Mouse (Mus musculus) kidney, adult 9 months (tissue): Measurements from ENCODE around the gene Slit3.

Source experiments
- DNase-seq: peaks from one replicate; pipeline ENCODE4 v3.0.0; 2022

Slit3 gene

DNA sequence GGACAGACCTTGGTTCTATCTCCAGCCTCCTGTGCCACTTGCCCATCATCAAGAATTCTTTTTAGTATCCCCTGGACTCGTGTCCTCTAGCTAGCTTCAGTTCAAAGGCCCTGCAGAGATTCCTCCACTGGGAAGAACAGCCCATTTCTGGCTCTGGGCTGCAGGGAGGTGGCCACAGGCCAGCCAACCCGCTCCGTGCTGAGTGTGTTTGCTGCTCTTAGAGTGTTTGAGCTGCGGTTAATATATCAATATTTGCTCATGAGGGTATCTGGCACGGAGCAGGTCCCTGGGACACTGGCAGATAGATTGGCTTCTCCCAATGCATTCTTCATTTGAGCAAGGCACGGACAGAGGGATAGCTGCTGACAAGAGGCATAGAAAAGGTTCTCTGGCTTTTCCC lies 159.8 kb downstream of the Slit3 start:
- peak; percentile 28 for DNase-seq

- no peak for DNase-seq
These were observed 161.1 kb downstream of the Slit3 start for GRCm38 (mm10) chr11:35282001-35282632.

GRCm38 (mm10) chr11:35282825-35283571 lies 162.0 kb downstream of the Slit3 start:
- DNase-seq, result no peak

GRCm38 (mm10) chr11:35283767-35284166 lies 162.7 kb downstream of the Slit3 start:
- peak; percentile 33 for DNase-seq

DNA sequence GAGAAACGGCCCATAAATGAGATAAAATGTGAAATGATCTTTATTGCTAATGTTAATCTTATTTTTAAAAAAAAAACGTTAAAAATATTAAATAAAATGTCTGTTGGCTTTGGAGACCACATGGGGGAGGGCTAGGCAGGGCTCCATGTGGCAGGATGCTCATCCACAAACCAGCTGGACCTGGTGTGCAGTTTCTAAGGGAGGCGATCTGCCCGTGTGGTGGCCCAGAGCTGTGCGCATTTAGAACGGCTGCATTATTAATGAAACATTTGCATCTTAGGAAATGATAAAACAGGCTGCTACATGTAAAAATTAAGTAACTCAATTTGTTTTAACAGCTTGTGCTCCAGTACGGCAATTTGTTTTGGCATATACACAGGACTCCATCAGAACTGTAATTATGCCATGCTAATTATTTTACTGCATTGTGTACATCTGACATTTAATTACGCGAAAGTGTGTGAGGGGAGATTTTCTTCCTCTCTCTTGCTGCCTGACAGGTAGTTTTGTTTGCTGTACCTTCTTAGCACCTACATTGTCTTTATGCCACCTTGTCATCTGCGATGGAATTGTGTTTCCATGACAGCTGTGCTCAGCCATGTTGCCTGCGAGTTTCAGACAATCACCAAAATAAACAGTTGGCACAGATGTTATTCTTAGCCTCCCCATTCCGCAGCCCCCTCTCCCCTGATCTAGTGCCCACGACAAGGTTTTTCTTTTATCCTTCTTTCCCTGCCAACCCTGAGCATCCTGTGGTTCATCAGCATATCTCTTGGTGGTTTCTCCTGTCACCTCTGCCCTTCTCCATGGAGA lies 165.8 kb downstream of the Slit3 start:
- DNase-seq, result no peak

- no peak for DNase-seq
These were observed 167.0 kb downstream of the Slit3 start for GRCm38 (mm10) chr11:35288056-35288455.

DNA sequence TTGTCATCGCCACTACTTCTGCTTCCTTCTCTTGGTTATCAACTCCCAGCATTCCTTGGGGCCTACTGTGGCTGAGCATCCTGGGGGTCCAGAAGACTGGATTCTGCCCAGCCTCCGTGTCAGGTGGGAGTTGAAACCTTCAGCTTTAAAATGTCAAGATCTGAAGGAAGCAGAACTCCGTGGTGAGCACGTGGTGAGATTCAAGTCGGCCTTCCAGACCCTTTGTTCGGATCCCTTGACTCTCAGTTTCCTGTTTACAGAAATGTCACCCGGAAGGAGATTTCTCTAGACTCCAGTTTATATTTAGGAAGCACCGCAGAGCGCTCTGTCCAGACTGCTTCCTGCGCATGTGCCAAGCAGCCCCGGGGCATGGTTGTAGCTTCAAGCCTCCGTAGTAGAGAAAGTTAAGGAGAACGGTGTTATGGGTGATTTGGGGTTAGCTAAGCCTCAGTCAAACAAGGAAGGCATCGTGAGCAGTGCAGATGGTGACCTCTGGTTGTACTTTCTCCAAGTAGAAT lies 167.8 kb downstream of the Slit3 start:
- DNase-seq, result peak; percentile 32

GRCm38 (mm10) chr11:35292228-35292747 lies 171.3 kb downstream of the Slit3 start:
- DNase-seq, result no peak

GRCm38 (mm10) chr11:35293197-35293596 lies 172.2 kb downstream of the Slit3 start:
- DNase-seq, result no peak

- DNase-seq, result no peak
These were observed 173.6 kb downstream of the Slit3 start for GRCm38 (mm10) chr11:35294670-35295069.

DNA sequence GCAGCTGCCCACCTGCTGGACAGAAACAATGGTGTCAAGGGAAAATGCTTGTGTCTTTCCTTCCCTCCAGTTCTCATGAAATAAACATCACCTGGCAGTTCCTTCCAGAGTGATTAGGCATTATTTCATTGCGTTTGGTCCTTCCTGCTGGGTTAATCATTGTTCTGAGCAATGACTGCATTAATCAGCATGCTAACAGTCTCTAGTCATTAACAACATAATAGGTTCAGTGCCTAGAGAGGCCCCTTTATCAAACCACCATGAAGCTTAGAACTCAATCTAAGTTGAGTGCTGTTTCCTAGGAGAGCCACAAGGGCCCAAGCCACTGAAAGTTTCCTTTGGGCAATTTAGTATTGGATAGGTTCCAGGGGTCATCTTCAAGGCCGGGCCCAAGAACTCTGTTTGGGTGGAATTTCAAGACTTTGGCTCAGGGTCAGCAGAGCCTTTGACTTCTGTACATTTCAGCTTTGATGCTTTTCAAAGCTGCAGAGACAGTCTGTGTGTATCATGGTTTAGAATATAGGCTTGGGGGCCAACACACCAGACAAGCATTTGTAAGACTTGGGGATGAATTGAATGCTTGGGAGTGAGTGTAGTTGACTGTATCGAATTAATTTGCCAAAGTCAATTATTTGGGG lies 174.3 kb downstream of the Slit3 start:
- peak; percentile 50 for DNase-seq

- DNase-seq, result no peak
These were observed 175.8 kb downstream of the Slit3 start for GRCm38 (mm10) chr11:35296803-35297202.

- peak; percentile 76 for DNase-seq
These were observed 176.3 kb downstream of the Slit3 start for GRCm38 (mm10) chr11:35297319-35297718.

GRCm38 (mm10) chr11:35298526-35298925 lies 177.5 kb downstream of the Slit3 start:
- DNase-seq, result no peak

DNA sequence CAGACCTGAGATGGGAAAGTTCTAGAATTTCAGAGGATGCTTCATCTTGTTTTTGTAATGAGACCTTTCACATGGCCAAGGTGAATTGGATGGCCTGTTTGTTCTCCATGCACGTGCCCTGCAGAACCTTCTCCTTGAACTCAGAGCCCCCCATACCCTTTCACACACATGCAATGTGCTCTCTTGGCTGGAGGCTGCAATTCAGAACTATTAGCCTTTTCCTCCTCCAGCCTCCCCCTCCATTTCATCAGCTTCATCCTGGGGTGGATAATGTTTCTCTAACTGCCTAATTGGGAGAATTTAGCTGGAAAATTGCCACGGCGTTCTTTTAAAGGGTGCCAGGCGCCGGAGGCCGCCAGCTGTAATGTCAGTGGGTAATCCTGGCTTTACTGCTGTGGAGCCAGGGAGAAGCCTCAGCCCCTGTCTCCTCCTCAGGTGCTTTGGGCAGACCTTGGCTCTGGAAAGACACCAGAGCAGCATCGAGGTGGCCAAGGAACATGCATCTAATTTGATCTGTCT lies 178.9 kb downstream of the Slit3 start:
- no peak for DNase-seq

DNA sequence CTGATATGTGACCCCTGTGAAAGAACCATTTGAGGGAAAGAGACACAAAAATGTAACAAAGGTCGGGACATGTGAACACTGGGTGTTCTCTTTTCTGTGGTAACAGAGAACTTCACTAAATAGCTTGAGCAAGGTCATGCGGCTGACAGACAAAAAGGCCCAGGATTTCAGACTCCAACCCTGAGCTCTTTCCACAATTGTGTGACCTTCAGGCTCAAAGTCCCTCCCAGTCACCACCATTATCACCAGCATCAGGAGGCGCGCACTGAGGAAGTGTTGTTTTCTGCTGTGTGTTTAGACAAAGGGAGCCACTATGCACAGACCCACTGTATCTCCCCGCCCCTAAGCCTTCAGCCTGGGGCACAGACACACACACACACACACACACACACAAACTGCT lies 181.2 kb downstream of the Slit3 start:
- DNase-seq, result no peak

DNA sequence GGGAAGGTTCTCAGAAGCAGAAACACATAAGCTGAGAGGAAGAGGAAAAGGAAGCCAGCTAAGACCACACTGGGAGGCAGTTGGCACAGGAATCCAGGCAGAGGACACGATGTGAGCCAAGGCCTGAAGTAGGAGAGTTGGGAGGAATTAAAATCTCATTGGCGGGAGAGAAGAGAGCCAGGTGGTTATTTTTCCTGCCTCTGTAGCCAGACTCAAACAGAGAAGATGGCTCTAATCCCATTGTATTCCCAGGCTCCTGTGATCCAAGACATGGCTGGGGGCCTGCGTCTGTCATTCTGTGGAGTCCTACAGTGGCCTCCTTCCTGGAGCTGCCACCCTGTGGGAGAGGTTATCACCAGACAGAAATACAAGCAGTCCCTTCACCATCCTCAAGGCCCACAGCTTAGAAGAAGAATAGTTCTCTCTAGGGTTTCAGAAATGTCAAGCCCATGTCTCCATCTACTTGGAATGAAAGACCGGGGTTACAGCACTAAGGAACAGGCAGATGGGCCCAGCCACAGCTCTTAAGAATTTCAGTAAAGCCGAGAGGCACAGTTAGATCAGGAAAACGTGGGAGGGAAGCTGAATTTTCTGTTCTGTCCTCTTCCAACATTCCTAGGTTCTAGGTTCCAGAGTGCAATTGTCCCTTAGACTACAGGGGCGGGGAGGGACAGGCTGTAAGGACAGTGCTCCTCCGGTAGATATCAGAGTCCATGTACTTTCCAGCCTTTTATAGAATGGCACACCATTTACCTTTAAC lies 183.4 kb downstream of the Slit3 start:
- DNase-seq, result no peak

DNA sequence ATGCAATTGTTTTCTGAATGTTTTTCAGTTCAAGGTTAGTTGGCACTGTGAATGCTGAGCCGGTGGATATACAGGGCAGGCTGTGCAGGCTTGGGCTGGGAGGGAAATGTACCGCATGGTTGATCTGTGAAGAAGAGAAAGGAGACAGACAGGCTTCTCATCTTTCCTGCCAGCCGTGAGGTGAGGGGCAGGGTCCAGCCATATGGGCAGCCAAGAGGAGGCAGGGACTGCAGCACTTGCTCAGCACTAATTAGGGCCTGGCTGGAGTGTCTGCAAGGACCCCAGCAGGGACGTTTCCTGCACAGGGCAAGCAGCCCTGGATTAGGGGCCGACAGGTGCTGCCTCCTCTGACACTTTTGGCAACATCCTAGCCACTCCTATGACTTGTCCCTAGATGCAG lies 184.1 kb downstream of the Slit3 start:
- no peak for DNase-seq

DNA sequence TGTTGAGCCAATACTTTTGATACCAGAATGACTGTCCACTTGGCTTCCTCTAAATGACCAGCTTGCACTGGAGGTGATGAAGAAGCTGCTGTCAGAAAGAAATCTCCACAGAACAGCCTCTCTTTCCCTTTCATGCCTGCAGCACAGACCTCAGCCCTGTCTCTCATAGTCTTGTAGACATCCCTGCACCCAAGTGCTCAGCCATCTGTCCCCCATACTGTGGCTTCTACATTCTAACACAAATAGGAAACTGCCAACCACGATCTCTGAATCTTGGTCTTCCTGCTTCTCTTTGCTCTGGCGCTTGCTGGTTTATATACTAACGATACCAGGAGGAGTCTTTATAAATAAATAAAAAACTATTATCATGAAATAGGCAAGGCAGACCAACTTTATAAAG lies 184.9 kb downstream of the Slit3 start:
- no peak for DNase-seq

- DNase-seq, result no peak
These were observed 185.9 kb downstream of the Slit3 start for GRCm38 (mm10) chr11:35306922-35307321.

- no peak for DNase-seq
These were observed 187.0 kb downstream of the Slit3 start for GRCm38 (mm10) chr11:35307992-35308391.
